Mouse (Mus musculus): ENCODE measurements around the gene Flvcr2.

DNA sequence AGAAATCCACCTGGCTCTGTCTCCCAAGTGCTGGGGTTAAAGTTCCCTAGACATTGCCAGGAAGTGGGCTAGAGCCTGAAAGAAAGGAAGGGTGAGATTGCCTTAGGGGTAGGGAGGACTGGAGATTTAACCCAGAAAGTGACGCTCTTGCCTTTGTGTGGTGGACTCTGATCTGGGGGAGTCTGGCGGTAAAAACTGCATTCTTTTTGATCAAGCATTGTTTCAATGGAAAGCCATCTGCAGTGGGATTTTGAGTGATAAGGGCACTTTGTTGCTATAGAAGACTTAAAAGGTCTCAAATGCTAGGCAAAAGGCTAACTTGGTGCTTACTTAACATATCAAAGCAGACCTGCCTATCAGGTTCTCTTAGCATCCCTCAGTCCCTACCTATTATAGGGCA is 6.9 kb downstream of the Flvcr2 start:
- TF ChIP-seq ZC3H11A (IDR thresholded peaks at IDR 0.05; ENCODE audit: borderline replicate concordance, low read depth, low read length) (no peak), HCFC1 (IDR thresholded peaks at IDR 0.05; ENCODE audit: borderline replicate concordance, insufficient read depth, low read length) (no peak), ZNF384 (IDR thresholded peaks at IDR 0.05; ENCODE audit: low read depth, low read length) (no peak), MAFK (IDR thresholded peaks at IDR 0.05; ENCODE audit: insufficient read depth, low read depth, low read length) (no peak)

Measured in ES-E14 (cell line).